Mouse (Mus musculus): ENCODE data around the gene Gsk3b. TPM values are rescaled to one million over a fixed set of nuclear protein-coding genes. Genes with fewer than 3 reads are reported as not detected.
A peak's percentile ranks its signal among the peaks of the same experiment; 100 is the strongest.
"Not testable (repeated sequence)": the region's sequence is repeated elsewhere in the genome, so short reads cannot be mapped to it uniquely, and the experiment has no call there.

Gsk3b gene
- 10 to 100 TPM; 67.6 to 79.6 (median 72.0) TPM for total RNA-seq (2022)

GRCm38 (mm10) chr16:38088629-38089446 is at the start of gene Gsk3b:
TSS of gene Gsk3b (plus strand) at chr16:38089001.
- DNase-seq: peak; percentile 100

- DNase-seq: no peak
These were observed 46.6 kb upstream of the Gsk3b start for GRCm38 (mm10) chr16:38042160-38042559.

GRCm38 (mm10) chr16:38044551-38044950 is 44.2 kb upstream of the Gsk3b start:
- no peak for DNase-seq

GRCm38 (mm10) chr16:38047781-38048558 is 40.8 kb upstream of the Gsk3b start:
- DNase-seq: no peak

GRCm38 (mm10) chr16:38057898-38058297 is 30.9 kb upstream of the Gsk3b start:
- DNase-seq: no peak

GRCm38 (mm10) chr16:38058836-38059235 is 30.0 kb upstream of the Gsk3b start:
- no peak for DNase-seq

- no peak for DNase-seq
These were observed 29.2 kb upstream of the Gsk3b start for GRCm38 (mm10) chr16:38059631-38060030.

- not testable (repeated sequence) for DNase-seq
These were observed 14.8 kb upstream of the Gsk3b start for GRCm38 (mm10) chr16:38073859-38074631.

GRCm38 (mm10) chr16:38080201-38080600 is 8.6 kb upstream of the Gsk3b start:
- no peak for DNase-seq

GRCm38 (mm10) chr16:38087231-38087630 is 1.6 kb upstream of the Gsk3b start:
- DNase-seq: no peak

- DNase-seq: no peak
These were observed 1.1 kb upstream of the Gsk3b start for GRCm38 (mm10) chr16:38087645-38088125.

GRCm38 (mm10) chr16:38088126-38088628 is 624 bp upstream of the Gsk3b start:
- DNase-seq: peak; percentile 81

- DNase-seq: no peak
These were observed 808 bp downstream of the Gsk3b start for GRCm38 (mm10) chr16:38089447-38090170.

GRCm38 (mm10) chr16:38090341-38091005 is 1.7 kb downstream of the Gsk3b start:
- DNase-seq: no peak

- no peak for DNase-seq
These were observed 2.2 kb downstream of the Gsk3b start for GRCm38 (mm10) chr16:38091041-38091440.

- DNase-seq: no peak
These were observed 2.9 kb downstream of the Gsk3b start for GRCm38 (mm10) chr16:38091706-38092105.

- no peak for DNase-seq
These were observed 3.8 kb downstream of the Gsk3b start for GRCm38 (mm10) chr16:38092598-38092997.

GRCm38 (mm10) chr16:38095181-38095851 is 6.5 kb downstream of the Gsk3b start:
- no peak for DNase-seq

GRCm38 (mm10) chr16:38097521-38097920 is 8.7 kb downstream of the Gsk3b start:
- DNase-seq: no peak

- DNase-seq: no peak
These were observed 10.5 kb downstream of the Gsk3b start for GRCm38 (mm10) chr16:38099325-38099724.

GRCm38 (mm10) chr16:38100569-38100968 is 11.8 kb downstream of the Gsk3b start:
- DNase-seq: no peak
